Mouse (Mus musculus): Measurements from ENCODE around the gene Cyld. TPM values are rescaled to one million over a fixed set of nuclear protein-coding genes. Genes with fewer than 3 reads are reported as not detected.

Cyld gene
- polyA plus RNA-seq, 1 experiment from 2014 or later, result 19.2 TPM

GRCm38 (mm10) chr8:88666435-88666834 lies 30.4 kb upstream of the Cyld start:
- H3K27ac ChIP-seq (ENCODE audit: low read length), result no peak overlapping the region
- peaks cover 7% of the 10 kb centered on the region for H3K4me1 ChIP-seq (replicated peaks; ENCODE audit: control insufficient read depth, insufficient read depth, low read length)
- H3K4me3 ChIP-seq (replicated peaks; ENCODE audit: low read length), result no peak overlapping the region
- no peaks in the 10 kb centered on the region for H3K36me3 ChIP-seq (ENCODE audit: control insufficient read depth, insufficient read depth)
- ATAC-seq, result no peak
- H3K4me2 ChIP-seq (ENCODE audit: low read length), result no peak overlapping the region
- H3K27me3 ChIP-seq (replicated peaks; ENCODE audit: control insufficient read depth, insufficient read depth, low read length), result no peaks in the 10 kb centered on the region
- H3K9ac ChIP-seq (replicated peaks; ENCODE audit: low read depth, low read length), result no peak overlapping the region
- no peaks in the 10 kb centered on the region for H3K9me3 ChIP-seq (ENCODE audit: control insufficient read depth, low read length)
- WGBS, result 56% methylated on average over 1 of the region's 1 CpGs

GRCm38 (mm10) chr8:88668400-88669086 lies 28.3 kb upstream of the Cyld start:
- ATAC-seq, result peak; percentile 82
- Histone ChIP-seq H3K9ac (replicated peaks; ENCODE audit: low read depth, low read length) (no peak overlapping the region), H3K27ac (ENCODE audit: low read length) (no peak overlapping the region), H3K4me1 (replicated peaks; ENCODE audit: control insufficient read depth, insufficient read depth, low read length) (peaks cover 7% of the 10 kb centered on the region), H3K4me3 (replicated peaks; ENCODE audit: low read length) (no peak overlapping the region), H3K4me2 (ENCODE audit: low read length) (no peak overlapping the region), H3K9me3 (ENCODE audit: control insufficient read depth, low read length) (no peaks in the 10 kb centered on the region), H3K27me3 (replicated peaks; ENCODE audit: control insufficient read depth, insufficient read depth, low read length) (no peaks in the 10 kb centered on the region), H3K36me3 (ENCODE audit: control insufficient read depth, insufficient read depth) (no peaks in the 10 kb centered on the region)
- WGBS, result 39% methylated on average over 14 of the region's 14 CpGs

DNA sequence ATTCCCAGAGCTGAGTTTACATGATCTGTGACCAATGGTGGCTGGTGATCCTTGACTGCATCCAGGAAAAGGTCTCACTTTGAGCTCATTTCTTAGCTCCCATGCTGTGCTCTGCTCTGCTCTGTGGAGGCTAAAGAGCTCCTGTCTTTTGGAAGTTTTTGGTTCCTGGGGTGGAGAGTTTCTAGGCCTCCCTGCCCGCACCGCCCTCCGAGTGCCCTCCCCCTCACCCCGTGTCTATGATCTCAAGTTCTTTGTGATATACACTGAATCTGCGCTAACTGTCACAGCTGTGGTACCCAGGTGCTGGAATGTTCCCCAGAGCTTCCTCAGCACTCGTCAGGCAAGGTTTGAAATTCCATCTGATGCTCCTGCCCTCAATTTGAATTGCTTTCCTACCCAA lies 26.0 kb upstream of the Cyld start:
- 76% methylated on average over 6 of the region's 6 CpGs for WGBS
- ATAC-seq, result no peak
- no peak overlapping the region for H3K27ac ChIP-seq (ENCODE audit: low read length)

GRCm38 (mm10) chr8:88671575-88671974 lies 25.3 kb upstream of the Cyld start:
- Histone ChIP-seq H3K4me3 (replicated peaks; ENCODE audit: low read length) (no peak overlapping the region), H3K9ac (replicated peaks; ENCODE audit: low read depth, low read length) (no peak overlapping the region), H3K9me3 (ENCODE audit: control insufficient read depth, low read length) (no peaks in the 10 kb centered on the region), H3K36me3 (ENCODE audit: control insufficient read depth, insufficient read depth) (no peaks in the 10 kb centered on the region), H3K4me1 (replicated peaks; ENCODE audit: control insufficient read depth, insufficient read depth, low read length) (peaks cover 7% of the 10 kb centered on the region), H3K27me3 (replicated peaks; ENCODE audit: control insufficient read depth, insufficient read depth, low read length) (no peaks in the 10 kb centered on the region), H3K4me2 (ENCODE audit: low read length) (no peak overlapping the region), H3K27ac (ENCODE audit: low read length) (peak overlapping the region; percentile 2; the same call in 1 of the 2 replicates)
- 73% methylated on average over 10 of the region's 10 CpGs for WGBS
- no peak for ATAC-seq

More for the DNA sequence above, 26.0 kb upstream of the Cyld start:
- Histone ChIP-seq H3K4me3 (replicated peaks; ENCODE audit: low read length) (no peak overlapping the region), H3K4me1 (replicated peaks; ENCODE audit: control insufficient read depth, insufficient read depth, low read length) (peaks cover 7% of the 10 kb centered on the region), H3K4me2 (ENCODE audit: low read length) (no peak overlapping the region), H3K9ac (replicated peaks; ENCODE audit: low read depth, low read length) (no peak overlapping the region), H3K36me3 (ENCODE audit: control insufficient read depth, insufficient read depth) (no peaks in the 10 kb centered on the region), H3K9me3 (ENCODE audit: control insufficient read depth, low read length) (no peaks in the 10 kb centered on the region), H3K27me3 (replicated peaks; ENCODE audit: control insufficient read depth, insufficient read depth, low read length) (no peaks in the 10 kb centered on the region)

- ATAC-seq, result no peak
- Histone ChIP-seq H3K4me1 (replicated peaks; ENCODE audit: control insufficient read depth, insufficient read depth, low read length) (peaks cover 4% of the 10 kb centered on the region; the same call in 1 of the 2 replicates), H3K27ac (ENCODE audit: low read length) (no peak overlapping the region), H3K4me2 (ENCODE audit: low read length) (no peak overlapping the region), H3K9ac (replicated peaks; ENCODE audit: low read depth, low read length) (no peak overlapping the region), H3K4me3 (replicated peaks; ENCODE audit: low read length) (no peak overlapping the region), H3K27me3 (replicated peaks; ENCODE audit: control insufficient read depth, insufficient read depth, low read length) (no peaks in the 10 kb centered on the region), H3K9me3 (ENCODE audit: control insufficient read depth, low read length) (no peaks in the 10 kb centered on the region), H3K36me3 (ENCODE audit: control insufficient read depth, insufficient read depth) (no peaks in the 10 kb centered on the region)
- WGBS, result 85% methylated on average over 5 of the region's 5 CpGs
Observed at GRCm38 (mm10) chr8:88673859-88674258, 23.0 kb upstream of the Cyld start.

DNA sequence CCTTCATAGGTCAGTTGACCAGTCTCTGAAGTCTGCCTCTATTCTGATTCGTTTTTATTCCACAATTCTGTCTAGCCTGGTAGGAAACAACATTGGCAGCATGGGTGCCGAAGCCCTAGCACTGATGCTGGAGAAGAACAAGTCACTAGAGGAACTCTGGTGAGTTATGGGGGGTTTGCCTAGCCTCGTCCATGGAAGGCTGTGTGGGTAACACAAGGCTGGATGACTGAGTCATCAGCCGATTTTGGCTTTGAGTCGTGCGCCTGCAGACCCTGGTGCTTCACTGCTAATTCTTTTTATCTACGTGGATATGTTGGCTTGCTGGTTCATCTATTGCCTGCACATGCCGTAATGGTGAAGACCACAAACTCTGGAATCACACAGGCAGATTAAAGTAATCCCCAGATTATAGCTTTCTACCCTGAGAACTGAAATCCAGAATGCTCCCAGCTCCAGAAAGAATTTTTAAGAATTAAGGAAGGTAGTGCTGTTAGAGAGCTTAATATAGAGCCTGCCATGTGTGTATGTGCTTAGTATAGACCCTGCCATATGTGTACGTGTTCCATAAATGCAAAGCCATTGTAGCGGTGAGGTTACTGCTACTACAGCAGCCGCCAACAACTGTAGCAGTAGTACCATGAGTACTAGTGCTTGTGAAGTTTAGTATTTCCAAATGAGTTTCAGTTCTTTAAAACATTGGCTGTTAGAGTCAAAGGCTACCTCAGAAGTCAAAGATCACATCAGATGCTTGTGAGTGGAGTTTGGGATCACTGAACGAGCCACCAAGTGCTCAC lies 21.3 kb upstream of the Cyld start:
- H3K36me3 ChIP-seq (ENCODE audit: control insufficient read depth, insufficient read depth), result no peaks in the 10 kb centered on the region
- no peak overlapping the region for H3K27ac ChIP-seq (ENCODE audit: low read length)
- no peak for ATAC-seq
- H3K4me2 ChIP-seq (ENCODE audit: low read length), result no peak overlapping the region
- no peaks in the 10 kb centered on the region for H3K9me3 ChIP-seq (ENCODE audit: control insufficient read depth, low read length)
- no peak overlapping the region for H3K9ac ChIP-seq (replicated peaks; ENCODE audit: low read depth, low read length)
- no peak overlapping the region for H3K4me3 ChIP-seq (replicated peaks; ENCODE audit: low read length)
- peaks cover 5% of the 10 kb centered on the region for H3K4me1 ChIP-seq (replicated peaks; ENCODE audit: control insufficient read depth, insufficient read depth, low read length)
- WGBS, result 92% methylated on average over 12 of the region's 12 CpGs
- no peaks in the 10 kb centered on the region for H3K27me3 ChIP-seq (replicated peaks; ENCODE audit: control insufficient read depth, insufficient read depth, low read length)

- Histone ChIP-seq H3K36me3 (ENCODE audit: control insufficient read depth, insufficient read depth) (no peaks in the 10 kb centered on the region), H3K4me2 (ENCODE audit: low read length) (no peak overlapping the region), H3K27ac (ENCODE audit: low read length) (no peak overlapping the region), H3K4me3 (replicated peaks; ENCODE audit: low read length) (no peak overlapping the region), H3K27me3 (replicated peaks; ENCODE audit: control insufficient read depth, insufficient read depth, low read length) (no peaks in the 10 kb centered on the region), H3K4me1 (replicated peaks; ENCODE audit: control insufficient read depth, insufficient read depth, low read length) (peaks cover 5% of the 10 kb centered on the region), H3K9me3 (ENCODE audit: control insufficient read depth, low read length) (no peaks in the 10 kb centered on the region), H3K9ac (replicated peaks; ENCODE audit: low read depth, low read length) (no peak overlapping the region)
- no peak for ATAC-seq
- WGBS, result 59% methylated on average over 8 of the region's 8 CpGs
Observed at GRCm38 (mm10) chr8:88677071-88677470, 19.8 kb upstream of the Cyld start.

GRCm38 (mm10) chr8:88680566-88680965 lies 16.3 kb upstream of the Cyld start:
- no peaks in the 10 kb centered on the region for H3K27me3 ChIP-seq (replicated peaks; ENCODE audit: control insufficient read depth, insufficient read depth, low read length)
- no peak overlapping the region for H3K27ac ChIP-seq (ENCODE audit: low read length)
- 95% methylated on average over 2 of the region's 2 CpGs for WGBS
- no peak overlapping the region for H3K4me3 ChIP-seq (replicated peaks; ENCODE audit: low read length)
- peaks cover 5% of the 10 kb centered on the region for H3K4me1 ChIP-seq (replicated peaks; ENCODE audit: control insufficient read depth, insufficient read depth, low read length)
- no peaks in the 10 kb centered on the region for H3K36me3 ChIP-seq (ENCODE audit: control insufficient read depth, insufficient read depth)
- no peak for ATAC-seq
- H3K9me3 ChIP-seq (ENCODE audit: control insufficient read depth, low read length), result no peaks in the 10 kb centered on the region
- H3K4me2 ChIP-seq (ENCODE audit: low read length), result no peak overlapping the region
- no peak overlapping the region for H3K9ac ChIP-seq (replicated peaks; ENCODE audit: low read depth, low read length)

DNA sequence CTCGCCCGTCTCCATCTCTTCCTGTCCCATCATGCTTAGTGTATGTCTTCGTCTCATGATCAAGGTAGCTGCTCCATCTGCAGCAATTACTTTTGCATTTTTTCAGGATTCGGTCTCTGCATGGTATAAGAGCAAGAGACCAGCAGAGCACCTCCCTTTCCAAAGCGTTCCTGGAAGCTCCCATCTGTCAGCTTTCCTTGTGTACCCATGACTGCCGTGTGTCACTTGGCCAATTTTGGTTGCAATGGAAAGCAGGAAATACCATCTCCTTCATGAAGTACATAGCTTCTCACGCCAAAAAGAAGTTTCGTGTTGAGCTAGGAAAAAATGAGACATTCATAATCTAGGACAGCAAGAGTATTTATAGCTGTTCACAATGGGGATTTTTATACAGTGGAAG lies 15.8 kb upstream of the Cyld start:
- no peak overlapping the region for H3K4me3 ChIP-seq (replicated peaks; ENCODE audit: low read length)
- no peak overlapping the region for H3K9ac ChIP-seq (replicated peaks; ENCODE audit: low read depth, low read length)
- WGBS, result 84% methylated on average over 8 of the region's 8 CpGs
- H3K4me2 ChIP-seq (ENCODE audit: low read length), result no peak overlapping the region
- no peak for ATAC-seq
- no peak overlapping the region for H3K27ac ChIP-seq (ENCODE audit: low read length)
- H3K9me3 ChIP-seq (ENCODE audit: control insufficient read depth, low read length), result no peaks in the 10 kb centered on the region
- H3K36me3 ChIP-seq (ENCODE audit: control insufficient read depth, insufficient read depth), result no peaks in the 10 kb centered on the region
- no peaks in the 10 kb centered on the region for H3K27me3 ChIP-seq (replicated peaks; ENCODE audit: control insufficient read depth, insufficient read depth, low read length)
- H3K4me1 ChIP-seq (replicated peaks; ENCODE audit: control insufficient read depth, insufficient read depth, low read length), result peaks cover 5% of the 10 kb centered on the region
